Mouse (Mus musculus): Measurements from ENCODE around the gene Inhbe. TPM values are rescaled to one million over a fixed set of nuclear protein-coding genes. Genes with fewer than 3 reads are reported as not detected.

The Inhbe gene
- total and polyA plus RNA-seq, 2 experiments from 2014 or later, result not detected

GRCm38 (mm10) chr10:127324495-127324894, 29.7 kb downstream of the Inhbe start:
- peak; percentile 62 for DNase-seq (ENCODE audit: low spot score)
- Histone ChIP-seq H3K9ac (replicated peaks; ENCODE audit: low read length) (no peak overlapping the region), H3K9me3 (ENCODE audit: low read length) (no peaks in the 10 kb centered on the region), H3K27ac (no peak overlapping the region), H3K27me3 (ENCODE audit: insufficient read depth, low read length) (peaks cover 46% of the 10 kb centered on the region), H3K4me1 (ENCODE audit: insufficient read depth, low read length) (no peaks in the 10 kb centered on the region), H3K36me3 (ENCODE audit: insufficient read depth, low read length) (no peaks in the 10 kb centered on the region), H3K4me2 (ENCODE audit: low read depth, low read length) (no peak overlapping the region), H3K4me3 (ENCODE audit: low read length) (no peak overlapping the region)
- ATAC-seq, result no peak
- TF ChIP-seq CTCF (IDR thresholded peaks at IDR 0.05; ENCODE audit: low read depth), result peak; percentile 62
- 14% methylated on average over 7 of the region's 7 CpGs for WGBS

GRCm38 (mm10) chr10:127323131-127323855, 30.9 kb downstream of the Inhbe start:
- Histone ChIP-seq H3K27ac (no peak overlapping the region), H3K9me3 (ENCODE audit: low read length) (no peaks in the 10 kb centered on the region), H3K4me1 (ENCODE audit: insufficient read depth, low read length) (no peaks in the 10 kb centered on the region), H3K36me3 (ENCODE audit: insufficient read depth, low read length) (no peaks in the 10 kb centered on the region), H3K27me3 (ENCODE audit: insufficient read depth, low read length) (peaks cover 41% of the 10 kb centered on the region), H3K4me3 (ENCODE audit: low read length) (no peak overlapping the region), H3K9ac (replicated peaks; ENCODE audit: low read length) (no peak overlapping the region), H3K4me2 (ENCODE audit: low read depth, low read length) (no peak overlapping the region)
- TF ChIP-seq CTCF (IDR thresholded peaks at IDR 0.05; ENCODE audit: low read depth), result no peak
- WGBS, result 72% methylated on average over 17 of the region's 17 CpGs
- ATAC-seq (no peak), DNase-seq (ENCODE audit: low spot score) (no peak)

GRCm38 (mm10) chr10:127322669-127323068, 31.5 kb downstream of the Inhbe start:
- Histone ChIP-seq H3K4me3 (ENCODE audit: low read length) (no peak overlapping the region), H3K36me3 (ENCODE audit: insufficient read depth, low read length) (no peaks in the 10 kb centered on the region), H3K27me3 (ENCODE audit: insufficient read depth, low read length) (peaks cover 37% of the 10 kb centered on the region), H3K4me1 (ENCODE audit: insufficient read depth, low read length) (no peaks in the 10 kb centered on the region), H3K9ac (replicated peaks; ENCODE audit: low read length) (no peak overlapping the region), H3K27ac (no peak overlapping the region), H3K4me2 (ENCODE audit: low read depth, low read length) (no peak overlapping the region), H3K9me3 (ENCODE audit: low read length) (no peaks in the 10 kb centered on the region)
- DNase-seq (ENCODE audit: low spot score) (no peak), ATAC-seq (no peak)
- TF ChIP-seq CTCF (IDR thresholded peaks at IDR 0.05; ENCODE audit: low read depth), result no peak
- WGBS, result 92% methylated on average over 4 of the region's 4 CpGs

- no peak for ATAC-seq
- 72% methylated on average over 13 of the region's 13 CpGs for WGBS
These were observed 32.0 kb downstream of the Inhbe start for GRCm38 (mm10) chr10:127322178-127322577.

GRCm38 (mm10) chr10:127321621-127322020, 32.6 kb downstream of the Inhbe start, which contains the start of gene Arhgap9:
TSS of gene Arhgap9 (plus strand) at chr10:127321964.
- H3K27ac ChIP-seq, result no peak within 1 kb of the TSS
- no peak within 1 kb of the TSS for H3K9ac ChIP-seq (replicated peaks; ENCODE audit: low read length)
- H3K4me1 ChIP-seq (ENCODE audit: insufficient read depth, low read length), result no peaks in the 10 kb centered on the region
- peaks cover 27% of the 10 kb centered on the region for H3K27me3 ChIP-seq (ENCODE audit: insufficient read depth, low read length)
- no peak within 1 kb of the TSS for H3K4me3 ChIP-seq (ENCODE audit: low read length)
- DNase-seq (ENCODE audit: low spot score), result no peak
- H3K36me3 ChIP-seq (ENCODE audit: insufficient read depth, low read length), result no peaks in the 10 kb centered on the region
- no peak for ATAC-seq
- WGBS, result 67% methylated on average over 3 of the region's 3 CpGs
- H3K9me3 ChIP-seq (ENCODE audit: low read length), result no peaks in the 10 kb centered on the region
- TF ChIP-seq CTCF (IDR thresholded peaks at IDR 0.05; ENCODE audit: low read depth), result no peak
- H3K4me2 ChIP-seq (ENCODE audit: low read depth, low read length), result no peak within 1 kb of the TSS

More at GRCm38 (mm10) chr10:127322178-127322577, 32.0 kb downstream of the Inhbe start:
- Histone ChIP-seq H3K36me3 (ENCODE audit: insufficient read depth, low read length) (no peaks in the 10 kb centered on the region), H3K4me2 (ENCODE audit: low read depth, low read length) (no peak overlapping the region), H3K27ac (no peak overlapping the region), H3K4me3 (ENCODE audit: low read length) (no peak overlapping the region), H3K27me3 (ENCODE audit: insufficient read depth, low read length) (peaks cover 32% of the 10 kb centered on the region), H3K9ac (replicated peaks; ENCODE audit: low read length) (no peak overlapping the region), H3K9me3 (ENCODE audit: low read length) (no peaks in the 10 kb centered on the region), H3K4me1 (ENCODE audit: insufficient read depth, low read length) (no peaks in the 10 kb centered on the region)
- no peak for DNase-seq (ENCODE audit: low spot score)
- TF ChIP-seq CTCF (IDR thresholded peaks at IDR 0.05; ENCODE audit: low read depth), result no peak

- no peak overlapping the region for H3K4me2 ChIP-seq (ENCODE audit: low read depth, low read length)
- DNase-seq (ENCODE audit: low spot score) (no peak), ATAC-seq (no peak)
- no peaks in the 10 kb centered on the region for H3K9me3 ChIP-seq (ENCODE audit: low read length)
- no peaks in the 10 kb centered on the region for H3K4me1 ChIP-seq (ENCODE audit: insufficient read depth, low read length)
- no peak overlapping the region for H3K27ac ChIP-seq
- peaks cover 11% of the 10 kb centered on the region; the same call in 1 of the 2 replicates for H3K27me3 ChIP-seq (ENCODE audit: insufficient read depth, low read length)
- no peak overlapping the region for H3K4me3 ChIP-seq (ENCODE audit: low read length)
- H3K36me3 ChIP-seq (ENCODE audit: insufficient read depth, low read length), result no peaks in the 10 kb centered on the region
- no peak overlapping the region for H3K9ac ChIP-seq (replicated peaks; ENCODE audit: low read length)
- WGBS, result 76% methylated on average over 7 of the region's 7 CpGs
- TF ChIP-seq CTCF (IDR thresholded peaks at IDR 0.05; ENCODE audit: low read depth), result no peak
These were observed 34.2 kb downstream of the Inhbe start for GRCm38 (mm10) chr10:127319969-127320368.

- 41% methylated on average over 4 of the region's 4 CpGs for WGBS
- Histone ChIP-seq H3K9me3 (ENCODE audit: low read length) (no peaks in the 10 kb centered on the region), H3K9ac (replicated peaks; ENCODE audit: low read length) (no peak overlapping the region), H3K36me3 (ENCODE audit: insufficient read depth, low read length) (no peaks in the 10 kb centered on the region), H3K27ac (no peak overlapping the region), H3K4me3 (ENCODE audit: low read length) (no peak overlapping the region), H3K27me3 (ENCODE audit: insufficient read depth, low read length) (no peaks in the 10 kb centered on the region), H3K4me1 (ENCODE audit: insufficient read depth, low read length) (no peaks in the 10 kb centered on the region), H3K4me2 (ENCODE audit: low read depth, low read length) (no peak overlapping the region)
- ATAC-seq (no peak), DNase-seq (ENCODE audit: low spot score) (no peak)
- no peak for TF ChIP-seq CTCF (IDR thresholded peaks at IDR 0.05; ENCODE audit: low read depth)
These were observed 36.2 kb downstream of the Inhbe start for GRCm38 (mm10) chr10:127318009-127318408.

Measured in hindbrain, postnatal 0 days (tissue).